Mouse (Mus musculus) spleen, postnatal 36 days (tissue): Measurements from ENCODE around the gene Ppp1r9a.

Source experiments
- DNase-seq, 2 experiments: peaks; one replicate each; pipeline ENCODE4 v3.0.0; 2022; ENCODE audit warnings: low spot score in 2 of 2, mixed read lengths in 1 of 2

The Ppp1r9a gene

DNA sequence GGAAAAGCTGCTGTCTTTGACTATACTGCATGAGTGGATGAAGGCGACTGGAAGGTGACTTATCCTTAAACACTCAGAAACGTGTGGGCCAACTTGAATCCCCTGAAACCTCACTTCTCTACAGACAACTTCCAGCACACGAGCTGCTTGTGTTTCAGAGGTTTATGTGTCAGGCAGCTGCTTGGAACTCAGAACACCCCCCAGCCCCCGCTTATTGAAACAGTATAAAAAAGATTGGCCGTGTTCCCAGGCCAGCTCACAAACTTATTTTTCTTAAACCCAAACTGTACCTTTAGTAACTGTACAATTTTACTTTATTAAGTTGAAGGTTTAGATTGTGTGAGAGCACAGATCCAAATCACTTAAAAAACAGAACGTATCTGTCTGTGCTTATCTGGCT, 53.9 kb downstream of the Ppp1r9a start:
- no peak for DNase-seq

DNA sequence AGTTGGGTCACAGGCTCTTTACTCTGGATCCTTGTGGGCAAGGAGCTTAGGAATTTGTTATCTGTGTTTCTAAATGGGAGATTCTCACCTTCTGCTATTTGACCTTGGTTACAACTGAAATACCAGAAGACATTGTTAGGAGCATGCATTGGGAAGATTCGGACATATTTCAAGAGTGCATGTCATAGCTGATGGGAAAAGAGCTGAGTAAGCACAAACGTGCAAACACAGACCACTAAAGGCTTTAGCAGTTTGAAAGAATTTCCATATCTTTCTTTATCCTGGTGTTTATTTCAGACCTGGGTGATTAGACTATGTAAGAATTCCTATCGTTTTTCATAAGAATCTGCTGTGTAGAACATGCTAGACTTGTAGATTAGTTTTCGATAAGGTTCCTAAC, 59.5 kb downstream of the Ppp1r9a start:
- DNase-seq = no peak

GRCm38 (mm10) chr6:4963049-4963448, 60.3 kb downstream of the Ppp1r9a start:
- DNase-seq = no peak

DNA sequence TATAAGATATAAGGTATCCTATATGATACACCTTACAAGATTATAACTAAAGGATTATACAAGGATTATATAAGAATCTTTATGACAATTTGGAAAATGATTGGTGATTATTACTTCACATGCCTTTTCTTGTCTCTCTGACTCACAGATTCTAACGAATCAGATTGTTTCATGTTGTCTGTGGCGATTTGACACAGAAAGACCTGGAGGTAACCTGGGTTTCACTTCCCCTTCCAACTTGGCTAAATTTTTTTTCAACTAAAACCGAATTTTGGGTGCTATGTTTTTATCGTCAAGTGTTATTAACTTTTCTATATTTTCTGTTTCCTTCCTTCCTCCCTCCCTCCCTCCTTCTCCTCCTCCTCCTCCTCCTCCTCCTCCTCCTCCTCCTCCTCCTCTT, 64.5 kb downstream of the Ppp1r9a start:
- no peak for DNase-seq

DNA sequence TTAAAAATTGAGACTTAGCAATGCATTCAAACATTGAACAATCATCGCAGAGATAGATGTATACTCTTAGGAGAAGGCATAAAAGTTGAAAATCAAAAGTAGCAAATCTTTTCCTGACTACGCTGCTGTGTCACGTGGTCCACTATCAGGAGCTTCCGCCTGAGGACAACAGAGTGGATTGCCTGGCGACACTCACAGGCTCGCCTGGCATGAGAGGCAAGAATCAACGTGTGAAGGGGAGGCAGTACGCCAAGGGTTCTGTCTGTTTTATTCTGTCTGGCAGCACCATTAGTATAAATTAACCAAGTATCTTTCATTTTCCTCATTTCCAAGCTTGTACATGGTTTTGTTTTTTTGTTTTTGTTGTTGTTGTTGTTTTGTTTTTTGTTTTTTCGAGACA, 68.5 kb downstream of the Ppp1r9a start:
- no peak for DNase-seq

DNA sequence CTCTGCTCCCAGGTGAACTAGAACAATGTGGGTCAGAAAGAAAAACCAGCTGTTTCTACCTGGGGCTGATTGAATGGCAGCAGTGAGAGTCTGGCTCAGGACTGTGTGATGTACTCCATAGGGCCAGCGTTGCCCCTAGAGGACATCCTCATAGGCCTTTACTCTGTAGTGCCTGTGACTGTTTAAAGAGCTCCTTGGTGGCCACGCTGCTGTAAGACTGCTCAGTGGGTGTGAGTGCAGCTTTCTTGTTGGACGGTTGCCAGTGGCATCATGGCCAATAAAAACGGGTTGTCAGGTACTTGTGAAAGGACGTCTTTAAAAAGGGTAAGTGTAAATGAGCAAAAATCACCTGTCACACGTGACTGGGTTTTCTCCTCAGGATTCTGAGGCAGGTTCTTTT, 70.1 kb downstream of the Ppp1r9a start:
- peak; percentile 14 to 21 for DNase-seq

GRCm38 (mm10) chr6:4973337-4973736, 70.6 kb downstream of the Ppp1r9a start:
- DNase-seq = peak; percentile 19 to 54

- no peak for DNase-seq
Measured at GRCm38 (mm10) chr6:4977515-4977914, 74.8 kb downstream of the Ppp1r9a start.

- DNase-seq = no peak
Measured at GRCm38 (mm10) chr6:4978249-4978648, 75.5 kb downstream of the Ppp1r9a start.

- no peak for DNase-seq
Measured at GRCm38 (mm10) chr6:4978897-4979296, 76.2 kb downstream of the Ppp1r9a start.

DNA sequence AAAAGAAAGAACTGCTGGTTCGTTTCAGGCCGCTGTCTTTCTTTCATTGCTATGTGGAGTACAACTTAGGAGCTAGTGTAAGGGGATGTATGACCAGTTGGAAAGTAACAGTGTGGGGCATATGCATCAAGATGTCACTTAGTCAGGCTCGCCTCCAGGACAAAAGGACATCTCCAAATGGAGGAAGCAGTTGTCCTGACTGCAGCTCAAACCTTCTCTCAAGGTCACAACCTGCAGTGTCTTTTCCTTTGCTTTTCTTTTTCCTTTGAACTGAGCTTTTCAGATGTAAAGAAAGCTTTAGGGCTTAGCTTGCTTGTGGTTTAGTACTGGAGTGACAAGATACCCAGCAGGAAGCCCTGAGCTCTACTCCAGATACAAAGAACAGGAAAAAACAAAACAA, 77.4 kb downstream of the Ppp1r9a start:
- no peak for DNase-seq

- no peak for DNase-seq
Measured at GRCm38 (mm10) chr6:4982686-4983162, 80.0 kb downstream of the Ppp1r9a start.

DNA sequence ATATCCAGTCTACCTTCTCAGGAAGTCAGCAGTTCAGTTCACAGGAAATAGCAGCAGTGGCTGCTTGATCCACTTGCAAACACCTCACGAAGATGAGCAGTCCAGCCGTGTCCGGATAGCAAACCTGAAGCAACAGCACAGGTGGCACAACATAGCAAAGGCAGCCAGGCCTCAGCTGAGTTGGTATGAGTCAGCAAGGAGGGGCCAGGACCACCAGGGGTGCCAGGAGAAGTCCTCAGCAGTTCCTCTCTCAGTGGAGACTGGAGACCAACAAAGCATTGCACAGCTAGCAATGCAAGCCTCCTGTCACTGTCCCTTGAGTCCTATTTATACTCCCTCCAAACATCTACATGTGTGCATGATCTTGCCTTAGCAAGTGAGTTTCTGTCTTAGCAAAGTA, 83.0 kb downstream of the Ppp1r9a start:
- DNase-seq = no peak

DNA sequence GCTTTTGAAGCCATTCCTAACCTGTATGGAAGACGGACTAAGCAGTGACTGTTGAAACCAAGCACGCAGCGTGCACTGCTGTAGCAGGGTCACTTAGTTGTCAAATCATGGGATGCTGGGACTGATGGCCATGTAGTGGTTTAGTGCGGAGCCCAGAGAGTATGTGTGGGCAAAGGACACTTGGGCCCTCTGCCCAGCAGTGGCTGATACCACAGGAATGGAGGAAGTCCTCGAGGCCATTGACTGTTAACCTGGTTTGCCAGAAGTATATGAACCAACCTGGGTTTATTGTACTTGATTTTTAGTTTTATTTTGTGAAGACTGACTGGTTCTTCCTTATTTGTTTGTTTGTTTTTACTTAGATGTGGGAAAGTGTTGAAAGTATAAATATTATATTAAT, 84.4 kb downstream of the Ppp1r9a start:
- DNase-seq = no peak

DNA sequence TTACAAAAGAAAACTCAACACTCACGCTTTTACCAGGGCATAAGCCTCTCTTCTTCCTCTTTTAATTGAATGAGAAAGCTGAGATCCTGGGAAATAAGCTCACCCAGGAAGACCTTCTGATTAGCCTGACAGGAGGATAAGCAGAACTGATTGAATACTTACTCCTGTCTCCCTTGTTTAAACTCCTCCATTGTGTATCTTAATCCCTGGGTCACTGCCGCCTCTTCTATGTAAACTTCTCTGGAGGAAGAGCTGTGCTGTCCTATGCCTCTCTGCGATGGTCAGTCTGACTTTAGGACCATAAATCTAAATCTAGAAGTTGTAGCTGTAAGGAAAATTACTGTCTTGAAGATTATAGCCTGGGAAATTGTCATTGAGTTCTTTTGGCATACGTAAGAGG, 86.0 kb downstream of the Ppp1r9a start:
- DNase-seq = no peak

DNA sequence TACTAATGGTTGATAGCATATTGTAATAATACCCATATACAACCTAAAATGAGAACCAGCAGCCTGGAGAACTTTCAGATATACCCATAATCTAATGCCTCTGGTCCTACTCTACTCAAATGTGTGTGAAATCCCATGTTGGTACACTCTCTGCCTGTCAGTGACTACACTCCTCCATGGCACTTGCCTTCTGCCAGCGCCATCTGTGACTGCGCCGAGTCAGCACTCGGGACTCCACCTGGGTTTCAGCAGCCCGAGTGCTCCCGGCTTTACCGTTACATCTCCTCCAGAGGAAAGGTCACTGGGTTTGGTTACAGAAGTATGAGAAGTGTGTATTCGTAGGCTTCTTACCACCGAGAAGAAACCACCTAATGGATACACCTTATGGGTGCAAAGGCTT, 89.6 kb downstream of the Ppp1r9a start:
- DNase-seq = no peak

- no peak for DNase-seq
Measured at GRCm38 (mm10) chr6:4993600-4994160, 91.0 kb downstream of the Ppp1r9a start.

- DNase-seq = no peak
Measured at GRCm38 (mm10) chr6:4994161-4994919, 91.6 kb downstream of the Ppp1r9a start.

- no peak for DNase-seq
Measured at GRCm38 (mm10) chr6:4997599-4997998, 94.9 kb downstream of the Ppp1r9a start.

- DNase-seq = no peak
Measured at GRCm38 (mm10) chr6:4998929-4999328, 96.2 kb downstream of the Ppp1r9a start.

GRCm38 (mm10) chr6:5000788-5001187, 98.1 kb downstream of the Ppp1r9a start:
- DNase-seq = no peak

GRCm38 (mm10) chr6:5005491-5006275, 103.0 kb downstream of the Ppp1r9a start:
- DNase-seq = no peak
